Mouse (Mus musculus): ENCODE data around the gene Serpina1f. TPM values are rescaled to one million over a fixed set of nuclear protein-coding genes. Genes with fewer than 3 reads are reported as not detected.
A peak's percentile ranks its signal among the peaks of the same experiment; 100 is the strongest.

The Serpina1f gene
- total RNA-seq, 4 experiments from 2014 or later: not detected

DNA sequence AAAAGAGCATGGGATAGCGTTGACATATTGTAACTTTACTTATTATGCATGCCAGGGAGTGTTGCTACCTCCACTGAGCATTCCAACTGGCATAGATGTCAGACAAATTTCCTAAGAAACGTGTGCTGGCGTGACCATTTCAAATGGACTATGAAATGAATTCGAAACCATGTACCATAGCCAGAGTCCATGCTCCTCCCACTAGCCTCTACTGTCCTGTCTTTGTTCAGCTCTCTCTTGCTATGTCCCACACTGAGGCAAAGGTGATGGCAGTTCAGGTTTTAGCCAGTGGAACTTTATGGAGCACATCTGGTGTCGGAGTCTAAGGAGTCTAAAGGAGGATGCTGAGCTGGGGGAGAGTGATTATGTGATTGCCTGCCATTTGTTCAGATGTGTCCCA is 35.3 kb downstream of the Serpina1f start:
- no peak for DNase-seq

DNA sequence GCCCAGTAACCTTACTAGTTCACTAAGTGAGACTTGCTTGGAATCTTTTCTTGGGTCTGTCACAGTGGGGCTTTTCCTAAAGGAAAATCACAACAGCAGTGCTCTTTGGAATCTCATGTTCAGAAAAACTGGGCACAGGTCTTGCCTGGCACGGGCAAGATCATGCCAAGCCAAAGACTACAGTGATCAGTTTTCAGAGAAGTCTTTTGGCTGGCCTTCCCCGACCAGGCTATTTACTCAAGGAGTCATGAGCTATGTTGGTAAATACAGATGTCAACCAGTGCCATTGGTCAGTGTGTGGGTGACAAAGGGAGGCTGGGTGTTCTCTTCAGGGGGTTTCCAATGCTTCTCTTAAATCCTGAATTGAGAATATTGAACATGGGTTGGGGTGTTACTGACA is 36.2 kb downstream of the Serpina1f start:
- no peak for DNase-seq

DNA sequence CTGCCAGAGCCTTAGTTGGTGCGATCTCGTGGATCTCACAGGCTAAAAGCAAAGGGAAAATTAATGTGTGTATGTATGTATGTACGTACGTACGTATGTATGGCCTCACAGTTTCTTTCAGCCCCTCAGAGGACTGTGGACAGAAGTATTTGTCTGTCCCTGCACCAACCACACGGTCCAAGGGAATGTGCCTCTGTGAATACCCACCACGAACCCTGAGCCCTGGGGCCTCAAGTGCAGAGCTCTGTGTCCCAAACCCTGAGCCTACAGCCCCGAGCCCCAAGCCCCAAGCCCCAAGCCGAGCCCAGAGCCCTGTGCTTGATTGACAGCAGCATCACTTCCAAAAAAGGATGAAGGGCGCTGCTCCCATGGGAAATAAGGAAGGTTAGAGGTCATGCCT is 37.3 kb downstream of the Serpina1f start:
- DNase-seq: no peak

DNA sequence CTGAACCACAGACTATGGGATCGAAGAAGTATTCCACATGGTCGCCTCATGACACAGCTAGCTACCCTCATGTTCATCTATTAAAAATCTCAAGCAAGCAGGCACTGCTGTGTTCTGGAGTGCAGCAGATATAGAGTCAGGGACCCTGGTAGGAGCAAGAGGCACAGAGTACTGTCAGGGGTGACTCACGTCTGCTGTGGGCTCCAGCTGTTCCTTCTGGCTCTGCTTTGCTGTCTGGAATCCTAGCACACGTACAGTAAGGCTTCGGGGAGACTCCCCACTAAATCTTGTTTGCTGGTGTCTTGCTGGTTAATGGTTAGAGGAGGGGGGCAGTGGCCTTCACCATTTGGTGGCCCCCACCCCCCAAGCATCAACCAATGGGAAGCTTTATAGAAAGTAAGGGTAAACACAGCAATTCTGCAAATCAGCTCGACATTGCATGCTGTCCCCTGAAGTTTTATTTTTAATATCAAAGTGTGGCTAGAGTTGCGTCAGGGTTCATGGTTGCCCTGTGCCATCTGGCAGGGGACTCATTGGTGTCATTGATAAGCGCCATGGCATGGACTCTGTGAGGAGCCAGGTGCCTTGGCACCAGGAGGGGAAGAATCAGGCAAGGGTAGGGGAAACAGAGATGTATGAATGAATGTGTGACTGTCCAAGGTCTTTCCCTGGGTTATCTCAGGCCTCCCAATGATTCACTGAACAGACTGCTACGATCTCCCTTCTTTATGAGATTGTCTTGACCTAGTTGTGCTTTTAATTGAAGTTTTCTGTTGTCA is 38.3 kb downstream of the Serpina1f start, which contains the start of gene Serpina6:
Serpina6 (minus strand) TSS at position 365 of the 779 bp plus-strand sequence.
- DNase-seq: peak; percentile 20

DNA sequence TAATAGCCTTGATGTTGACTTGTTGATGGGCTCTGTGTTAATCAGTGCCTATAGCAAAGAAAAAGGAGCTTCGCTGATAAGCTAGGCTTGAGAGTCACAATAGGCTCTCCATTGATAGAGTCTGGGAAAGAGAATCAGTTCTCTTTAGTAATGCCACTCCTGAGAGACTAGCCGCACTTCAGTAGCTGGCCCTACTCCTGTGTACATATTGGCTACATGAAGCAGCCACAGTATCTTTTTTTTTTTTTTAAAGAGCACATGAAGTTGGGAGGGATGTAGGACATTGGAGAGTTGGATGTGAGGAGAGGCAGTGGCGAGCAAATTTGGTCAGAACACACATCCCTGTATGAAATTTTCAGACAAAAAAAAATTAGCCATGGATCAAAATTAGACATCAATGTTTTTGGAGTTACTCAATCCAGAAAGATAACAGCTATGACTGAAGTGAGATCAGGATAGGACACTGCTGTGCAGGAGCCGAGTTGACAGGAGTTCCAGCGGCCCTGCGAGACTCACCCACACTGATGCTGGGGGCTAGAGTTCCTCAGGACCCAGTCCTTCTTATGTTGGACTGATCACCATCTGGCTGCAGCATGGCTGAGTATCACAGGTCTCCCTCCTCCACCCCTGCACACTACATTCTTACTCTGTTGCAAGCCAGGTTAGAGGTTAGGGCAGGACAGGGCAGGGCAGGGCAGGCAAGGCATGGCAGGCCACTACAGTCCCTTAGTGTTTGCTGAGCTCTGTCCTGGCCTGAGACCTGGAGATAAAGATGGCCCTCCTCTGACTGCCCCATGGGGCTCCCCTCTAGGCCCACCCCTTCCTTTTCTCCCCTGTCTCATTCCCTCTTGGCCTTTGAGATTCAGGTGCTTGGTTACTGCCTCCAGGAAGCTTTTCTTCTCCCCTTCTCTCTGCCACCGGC is 39.9 kb downstream of the Serpina1f start:
- DNase-seq: no peak

DNA sequence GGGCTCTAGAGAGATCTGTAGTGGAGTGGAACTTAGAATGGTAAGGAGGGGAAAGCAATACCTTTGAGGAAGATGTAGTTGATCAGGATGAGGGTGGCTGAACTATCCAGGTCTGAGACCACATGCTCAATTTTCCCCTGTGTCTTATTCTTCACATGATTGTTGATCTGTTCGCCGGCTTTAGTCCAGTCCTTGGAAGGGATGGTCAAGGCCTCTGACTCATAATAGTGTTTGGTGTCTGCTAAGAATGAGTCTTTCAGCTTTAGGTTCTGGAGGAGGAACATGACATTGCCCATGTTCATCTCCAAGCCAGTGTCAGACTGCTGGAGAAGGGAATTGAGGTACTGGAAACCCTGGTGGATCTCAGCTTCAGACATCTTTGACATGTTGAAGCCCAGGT is 41.5 kb downstream of the Serpina1f start:
- peak; percentile 26 for DNase-seq

DNA sequence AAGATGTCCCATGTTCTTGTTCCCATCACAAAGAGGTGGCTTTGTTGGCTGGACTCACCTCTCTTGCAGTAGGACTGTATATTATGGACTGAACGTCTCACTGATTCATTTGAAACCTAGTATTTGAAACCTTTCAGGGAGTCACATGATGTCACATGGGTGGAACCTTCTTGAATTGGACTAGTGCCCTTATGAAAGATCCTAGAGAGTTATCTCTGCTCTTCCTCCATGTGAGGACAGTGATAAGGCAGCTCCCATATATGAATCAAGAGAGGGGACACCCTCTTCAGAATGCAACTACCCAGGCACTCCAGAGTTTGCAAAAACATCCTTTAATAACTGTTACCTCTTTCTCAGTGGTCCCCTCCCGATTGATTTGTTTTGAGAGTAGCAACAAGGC is 49.0 kb downstream of the Serpina1f start:
- no peak for DNase-seq

DNA sequence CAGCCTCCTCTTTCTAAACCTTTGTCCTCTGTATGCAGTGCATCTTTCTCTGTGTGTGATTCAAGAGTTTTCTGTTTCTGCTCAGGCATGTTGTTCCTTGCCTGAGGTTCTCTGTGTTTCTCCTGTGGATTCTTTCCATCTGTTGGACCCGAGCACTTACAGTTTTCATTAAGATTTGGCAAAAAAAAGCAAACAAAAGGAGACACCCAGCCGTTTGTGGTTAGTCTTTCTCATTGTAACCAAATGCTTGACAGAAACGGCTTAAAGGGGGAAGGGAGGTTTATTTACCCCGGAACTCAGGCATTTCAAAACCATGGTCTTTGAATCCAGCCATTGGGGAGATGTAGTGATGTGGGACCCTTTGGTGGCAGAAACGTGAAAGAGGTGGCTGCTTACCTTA is 50.7 kb downstream of the Serpina1f start:
- DNase-seq: no peak

DNA sequence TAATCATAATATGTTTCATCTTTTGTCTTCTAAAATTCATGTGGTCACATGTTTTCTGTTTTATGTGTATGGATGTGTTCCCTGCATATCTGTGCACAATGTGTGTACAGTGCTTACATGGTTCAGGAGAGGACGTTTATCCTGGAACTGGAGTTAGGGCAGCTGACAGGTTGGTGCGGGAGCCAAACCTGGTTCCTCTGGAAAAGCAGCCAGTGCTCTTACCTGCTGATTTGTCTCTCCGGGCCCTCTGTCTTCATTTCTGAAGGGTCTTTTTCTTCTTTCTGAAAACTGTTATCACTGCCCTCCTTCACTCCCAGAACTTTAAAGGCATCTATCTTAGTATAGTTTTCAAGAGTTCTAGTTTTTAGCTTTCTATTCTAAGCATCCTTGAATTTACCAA is 51.5 kb downstream of the Serpina1f start:
- no peak for DNase-seq

DNA sequence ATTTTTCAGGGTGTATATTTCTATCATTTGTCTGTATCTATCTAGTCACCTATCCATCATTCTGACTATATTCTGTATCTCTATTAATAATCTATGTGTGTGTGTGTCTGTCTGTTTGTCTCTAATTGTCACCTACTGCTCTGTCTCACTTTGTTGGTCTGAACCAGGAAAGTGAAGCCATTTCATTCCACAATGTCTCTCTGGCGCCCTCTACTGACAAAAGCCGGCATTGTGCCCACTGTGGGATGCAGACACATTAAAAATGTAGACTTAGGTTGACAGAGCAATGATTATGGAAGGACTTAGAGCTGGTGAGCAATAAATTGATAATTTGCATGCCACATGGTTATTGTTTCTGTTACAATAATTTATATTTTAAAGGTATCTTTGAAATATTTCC is 52.0 kb downstream of the Serpina1f start:
- peak; percentile 61 for DNase-seq

Other genes with a start within 250 kb of the Serpina1f start
- gene Ifi27l2b, start 238.3 kb downstream of the Serpina1f start, total RNA-seq (2022): not detected
- 10 to 100 TPM in 1 of 4 experiments, 1 to 10 TPM in 3; 4.0 to 11.1 (median 7.3) TPM for gene Ppp4r4, start 163.2 kb downstream of the Serpina1f start, total RNA-seq (2022)
- gene Serpina10, start 64.1 kb downstream of the Serpina1f start, total RNA-seq (2022): under 1 TPM in 3 of 4 experiments, not detected in 1; 0.25 to 0.61 (median 0.27) TPM
- 10 to 100 TPM in 1 of 4 experiments, 1 to 10 TPM in 1, under 1 TPM in 2; 0.56 to 12.4 (median 4.6) TPM for gene Serpina6, start 38.3 kb downstream of the Serpina1f start, total RNA-seq (2022)
- gene Serpina16, start 19.4 kb downstream of the Serpina1f start, total RNA-seq (2022): under 1 TPM in 1 of 4 experiments, not detected in 3; 0.30 TPM
- gene Serpina1d, start 78.1 kb upstream of the Serpina1f start, total RNA-seq (2022): 1 to 10 TPM in 2 of 4 experiments, under 1 TPM in 2; 0.25 to 2.4 (median 0.72) TPM
- 1 to 10 TPM in 3 of 4 experiments, under 1 TPM in 1; 0.86 to 4.1 (median 1.9) TPM for gene Serpina1b, start 134.8 kb upstream of the Serpina1f start, total RNA-seq (2022)
- gene Serpina1a, start 168.0 kb upstream of the Serpina1f start, total RNA-seq (2022): 1 to 10 TPM in 1 of 4 experiments, under 1 TPM in 2, not detected in 1; 0.56 to 1.4 (median 0.70) TPM
- 1 to 10 TPM in 1 of 4 experiments, under 1 TPM in 1, not detected in 2; 0.93 to 4.6 TPM for gene Serpina1c, start 209.4 kb upstream of the Serpina1f start, total RNA-seq (2022)

Measured in adrenal gland, adult 8-10 months (tissue).